Mouse (Mus musculus) neural tube, embryonic 14.5 days (tissue): ENCODE measurements around the gene Egr2. TPM values are rescaled to one million over a fixed set of nuclear protein-coding genes. Genes with fewer than 3 reads are reported as not detected.

ENCODE experiments used
- ATAC-seq: fragments of 200-750 bp; cut with Nextera tagmentation; 2 replicates; pipeline ENCODE4 v1.8.0; 2017; ENCODE audit warnings: low read depth, mild to moderate bottlenecking, moderate TSS enrichment, moderate library complexity
- H3K27ac ChIP-seq: fragments of 300-500 bp; sonication (generic); 2 replicates; pipeline ENCODE4 v1.5.1; 2014; ENCODE audit warnings: low read depth, mild to moderate bottlenecking, control low read depth, low read length, moderate library complexity, mixed read lengths
- H3K27me3 ChIP-seq: fragments of 300-500 bp; sonication (generic); 2 replicates; pipeline ENCODE4 v1.6.1; 2014; ENCODE audit warnings: low read length; ENCODE audit not compliant: control insufficient read depth, insufficient read depth
- H3K36me3 ChIP-seq: fragments of 300-500 bp; sonication (generic); 2 replicates; pipeline ENCODE4 v1.6.1; 2014; ENCODE audit warnings: low read length, mixed read lengths; ENCODE audit not compliant: control insufficient read depth, insufficient read depth
- H3K4me1 ChIP-seq: fragments of 300-500 bp; sonication (generic); 2 replicates; pipeline ENCODE4 v1.6.1; 2014; ENCODE audit warnings: low read length; ENCODE audit not compliant: control insufficient read depth, insufficient read depth
- H3K4me2 ChIP-seq: fragments of 300-500 bp; sonication (generic); 2 replicates; pipeline ENCODE4 v1.6.1; 2014; ENCODE audit warnings: mild to moderate bottlenecking, low read depth, low read length, control low read depth
- H3K4me3 ChIP-seq: fragments of 300-500 bp; sonication (generic); 2 replicates; pipeline ENCODE4 v1.5.1; 2014; ENCODE audit warnings: low read depth, low read length, control low read depth, mixed read lengths
- H3K9ac ChIP-seq: fragments of 300-500 bp; sonication (generic); replicated peaks from 2 replicates; pipeline ENCODE4 v1.6.1; 2014; ENCODE audit warnings: low read depth, mild to moderate bottlenecking, control low read depth, low read length, mixed read lengths
- H3K9me3 ChIP-seq: fragments of 300-500 bp; sonication (generic); 2 replicates; pipeline ENCODE4 v1.6.1; 2016; ENCODE audit warnings: low read length; ENCODE audit not compliant: control insufficient read depth
- WGBS: fragments of 180-500 bp; shearing (Covaris S2); extraction: QIAGEN DNeasy Blood & Tissue Kit; methylation state at CpG from one replicate; pipeline ENCODE4 v1.1.7; 2014; 5-methylcytosine and 5-hydroxymethylcytosine counted together
- polyA plus RNA-seq: library from polyadenylated mRNA; unstranded; fragments of >200 nt; fragmentation: Nextera tagmentation; extraction: Ambion mirVana; gene quantifications from 2 replicates; pipeline ENCODE4 v1.2.1, GENCODE M21; 2014

The Egr2 gene
- polyA plus RNA-seq, 1 experiment from 2014 or later: 0.56 TPM

GRCm38 (mm10) chr10:67504046-67504445 lies 31.2 kb upstream of the Egr2 start:
- H3K4me1 ChIP-seq: no peaks in the 10 kb centered on the region
- H3K27ac ChIP-seq: no peak overlapping the region
- no peaks in the 10 kb centered on the region for H3K27me3 ChIP-seq
- no peak overlapping the region for H3K9ac ChIP-seq
- H3K9me3 ChIP-seq: no peaks in the 10 kb centered on the region
- ATAC-seq: no peak
- 72% methylated on average over 5 of the region's 5 CpGs for WGBS
- H3K36me3 ChIP-seq: no peaks in the 10 kb centered on the region
- no peak overlapping the region for H3K4me3 ChIP-seq
- no peak overlapping the region for H3K4me2 ChIP-seq

- H3K9ac ChIP-seq: no peak overlapping the region
- H3K27ac ChIP-seq: no peak overlapping the region
- H3K36me3 ChIP-seq: no peaks in the 10 kb centered on the region
- no peak for ATAC-seq
- no peaks in the 10 kb centered on the region for H3K4me1 ChIP-seq
- no peak overlapping the region for H3K4me2 ChIP-seq
- no peaks in the 10 kb centered on the region for H3K9me3 ChIP-seq
- H3K4me3 ChIP-seq: no peak overlapping the region
- no peaks in the 10 kb centered on the region for H3K27me3 ChIP-seq
- WGBS: 75% methylated on average over 3 of the region's 3 CpGs
Measured at GRCm38 (mm10) chr10:67505248-67505647, 30.0 kb upstream of the Egr2 start.

GRCm38 (mm10) chr10:67512211-67512610 lies 23.1 kb upstream of the Egr2 start:
- H3K27ac ChIP-seq: no peak overlapping the region
- WGBS: 68% methylated on average over 8 of the region's 8 CpGs

GRCm38 (mm10) chr10:67512871-67513270 lies 22.4 kb upstream of the Egr2 start:
- H3K36me3 ChIP-seq: no peaks in the 10 kb centered on the region
- H3K9ac ChIP-seq: no peak overlapping the region
- no peak overlapping the region for H3K27ac ChIP-seq
- H3K27me3 ChIP-seq: no peaks in the 10 kb centered on the region
- 50% methylated on average over 7 of the region's 7 CpGs for WGBS
- no peak overlapping the region for H3K4me2 ChIP-seq
- no peaks in the 10 kb centered on the region for H3K9me3 ChIP-seq
- ATAC-seq: no peak
- H3K4me1 ChIP-seq: no peaks in the 10 kb centered on the region
- no peak overlapping the region for H3K4me3 ChIP-seq

More at GRCm38 (mm10) chr10:67512211-67512610, 23.1 kb upstream of the Egr2 start:
- H3K36me3 ChIP-seq: no peaks in the 10 kb centered on the region
- H3K4me3 ChIP-seq: no peak overlapping the region
- no peaks in the 10 kb centered on the region for H3K9me3 ChIP-seq
- no peaks in the 10 kb centered on the region for H3K27me3 ChIP-seq
- H3K4me2 ChIP-seq: no peak overlapping the region
- H3K9ac ChIP-seq: no peak overlapping the region
- H3K4me1 ChIP-seq: no peaks in the 10 kb centered on the region
- no peak for ATAC-seq

- H3K4me2 ChIP-seq: no peak overlapping the region
- H3K27me3 ChIP-seq: no peaks in the 10 kb centered on the region
- H3K36me3 ChIP-seq: no peaks in the 10 kb centered on the region
- ATAC-seq: no peak
- H3K4me1 ChIP-seq: no peaks in the 10 kb centered on the region
- no peaks in the 10 kb centered on the region for H3K9me3 ChIP-seq
- H3K27ac ChIP-seq: no peak overlapping the region
- WGBS: 92% methylated on average over 3 of the region's 3 CpGs
- no peak overlapping the region for H3K9ac ChIP-seq
- no peak overlapping the region for H3K4me3 ChIP-seq
Measured at GRCm38 (mm10) chr10:67518733-67519132, 16.5 kb upstream of the Egr2 start.

GRCm38 (mm10) chr10:67524130-67524529 lies 11.1 kb upstream of the Egr2 start:
- H3K4me2 ChIP-seq: no peak overlapping the region
- H3K27ac ChIP-seq: no peak overlapping the region
- H3K9ac ChIP-seq: no peak overlapping the region
- no peak overlapping the region for H3K4me3 ChIP-seq
- no peaks in the 10 kb centered on the region for H3K27me3 ChIP-seq
- no peaks in the 10 kb centered on the region for H3K4me1 ChIP-seq
- 85% methylated on average over 3 of the region's 3 CpGs for WGBS
- no peak for ATAC-seq
- H3K9me3 ChIP-seq: no peaks in the 10 kb centered on the region
- H3K36me3 ChIP-seq: no peaks in the 10 kb centered on the region

GRCm38 (mm10) chr10:67524694-67525093 lies 10.6 kb upstream of the Egr2 start:
- Histone ChIP-seq H3K4me1 (no peaks in the 10 kb centered on the region), H3K4me2 (no peak overlapping the region), H3K27ac (no peak overlapping the region), H3K36me3 (no peaks in the 10 kb centered on the region), H3K4me3 (no peak overlapping the region), H3K9me3 (no peaks in the 10 kb centered on the region), H3K27me3 (no peaks in the 10 kb centered on the region), H3K9ac (no peak overlapping the region)
- no peak for ATAC-seq
- 82% methylated on average over 7 of the region's 7 CpGs for WGBS

GRCm38 (mm10) chr10:67526435-67526834 lies 8.8 kb upstream of the Egr2 start:
- H3K27ac ChIP-seq: no peak overlapping the region
- no peaks in the 10 kb centered on the region for H3K4me1 ChIP-seq
- no peak for ATAC-seq
- WGBS: 55% methylated on average over 9 of the region's 9 CpGs
- H3K4me3 ChIP-seq: no peak overlapping the region
- H3K4me2 ChIP-seq: no peak overlapping the region
- no peak overlapping the region for H3K9ac ChIP-seq
- H3K9me3 ChIP-seq: no peaks in the 10 kb centered on the region
- H3K36me3 ChIP-seq: no peaks in the 10 kb centered on the region
- no peaks in the 10 kb centered on the region; the same call in 1 of the 2 replicates for H3K27me3 ChIP-seq

- H3K9ac ChIP-seq: no peak overlapping the region
- 78% methylated on average over 4 of the region's 4 CpGs for WGBS
- peaks cover 19% of the 10 kb centered on the region for H3K27me3 ChIP-seq
- H3K4me1 ChIP-seq: no peaks in the 10 kb centered on the region
- ATAC-seq: no peak
- no peak overlapping the region for H3K27ac ChIP-seq
- no peaks in the 10 kb centered on the region for H3K36me3 ChIP-seq
- H3K4me2 ChIP-seq: no peak overlapping the region
- H3K9me3 ChIP-seq: no peaks in the 10 kb centered on the region
- no peak overlapping the region for H3K4me3 ChIP-seq
Measured at GRCm38 (mm10) chr10:67529769-67530168, 5.5 kb upstream of the Egr2 start.

- H3K27me3 ChIP-seq: peaks cover 73% of the 10 kb centered on the region
- H3K27ac ChIP-seq: no peak overlapping the region
- peak overlapping the region; percentile 53 for H3K4me3 ChIP-seq
- peaks cover 36% of the 10 kb centered on the region for H3K4me1 ChIP-seq
- no peaks in the 10 kb centered on the region for H3K9me3 ChIP-seq
- no peak overlapping the region for H3K9ac ChIP-seq
- H3K4me2 ChIP-seq: peak overlapping the region; percentile 87
- peak; percentile 60 for ATAC-seq
- no peaks in the 10 kb centered on the region for H3K36me3 ChIP-seq
- WGBS: under 1% methylated on average over 35 of the region's 35 CpGs
Measured at GRCm38 (mm10) chr10:67535972-67536371, 697 bp downstream of the Egr2 start.
